Mouse (Mus musculus): ENCODE results near the gene Rpl21. TPM values are rescaled to one million over a fixed set of nuclear protein-coding genes. Genes with fewer than 3 reads are reported as not detected.
"Not testable (repeated sequence)": the region's sequence is repeated elsewhere in the genome, so short reads cannot be mapped to it uniquely, and the experiment has no call there.

Rpl21 gene
- polyA plus RNA-seq, 1 experiment from 2014 or later, result 489 TPM

- no peaks in the 10 kb centered on the region for H3K27me3 ChIP-seq (replicated peaks)
- ATAC-seq (ENCODE audit: insufficient read depth, low FRiP score, low read depth), result no peak
- no peaks in the 10 kb centered on the region; the same call in 1 of the 2 replicates for H3K9me3 ChIP-seq
- no peak overlapping the region for H3K9ac ChIP-seq
- no peaks in the 10 kb centered on the region for H3K4me1 ChIP-seq
- no peaks in the 10 kb centered on the region for H3K36me3 ChIP-seq
- 60% methylated on average over 2 of the region's 2 CpGs for WGBS
- H3K4me2 ChIP-seq, result no peak overlapping the region
- H3K4me3 ChIP-seq (replicated peaks), result no peak overlapping the region
- no peak overlapping the region for H3K27ac ChIP-seq
Measured at GRCm38 (mm10) chr5:146876024-146876423, 43.3 kb downstream of the Rpl21 start.

GRCm38 (mm10) chr5:146877882-146878281, 45.2 kb downstream of the Rpl21 start:
- H3K27me3 ChIP-seq (replicated peaks), result not testable (repeated sequence)

DNA sequence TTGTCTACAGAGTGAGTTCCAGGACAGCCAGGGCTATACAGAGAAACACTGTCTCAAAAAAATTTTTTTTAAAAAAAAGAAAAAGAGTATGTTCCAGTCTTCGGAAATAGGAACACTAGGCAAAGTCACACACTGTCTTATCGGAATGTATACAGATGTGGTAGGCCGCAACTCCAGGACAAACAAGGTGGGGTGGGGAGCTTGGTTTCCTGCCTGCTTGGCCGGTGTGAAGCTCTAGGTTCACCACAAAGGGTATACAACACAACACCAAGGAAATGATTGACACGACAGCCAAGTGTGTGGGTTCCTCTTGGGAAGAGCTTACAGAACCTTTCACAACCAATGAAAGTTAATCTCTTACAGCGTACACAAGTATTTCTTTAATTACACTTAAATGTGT, 49.6 kb downstream of the Rpl21 start:
- Histone ChIP-seq H3K4me2 (no peak overlapping the region), H3K4me3 (replicated peaks) (no peak overlapping the region), H3K9ac (no peak overlapping the region), H3K36me3 (no peaks in the 10 kb centered on the region), H3K27me3 (replicated peaks) (no peaks in the 10 kb centered on the region), H3K9me3 (no peaks in the 10 kb centered on the region; the same call in 1 of the 2 replicates), H3K4me1 (no peaks in the 10 kb centered on the region), H3K27ac (no peak overlapping the region)
- 72% methylated on average over 6 of the region's 6 CpGs for WGBS
- no peak for ATAC-seq (ENCODE audit: insufficient read depth, low FRiP score, low read depth)

More at GRCm38 (mm10) chr5:146877882-146878281, 45.2 kb downstream of the Rpl21 start:
- H3K9ac ChIP-seq; H3K27ac ChIP-seq; H3K4me1 ChIP-seq; H3K9me3 ChIP-seq; H3K4me3 ChIP-seq (replicated peaks); ATAC-seq (ENCODE audit: insufficient read depth, low FRiP score, low read depth); H3K36me3 ChIP-seq; H3K4me2 ChIP-seq: not testable (repeated sequence)
- 84% methylated on average over 5 of the region's 6 CpGs for WGBS

DNA sequence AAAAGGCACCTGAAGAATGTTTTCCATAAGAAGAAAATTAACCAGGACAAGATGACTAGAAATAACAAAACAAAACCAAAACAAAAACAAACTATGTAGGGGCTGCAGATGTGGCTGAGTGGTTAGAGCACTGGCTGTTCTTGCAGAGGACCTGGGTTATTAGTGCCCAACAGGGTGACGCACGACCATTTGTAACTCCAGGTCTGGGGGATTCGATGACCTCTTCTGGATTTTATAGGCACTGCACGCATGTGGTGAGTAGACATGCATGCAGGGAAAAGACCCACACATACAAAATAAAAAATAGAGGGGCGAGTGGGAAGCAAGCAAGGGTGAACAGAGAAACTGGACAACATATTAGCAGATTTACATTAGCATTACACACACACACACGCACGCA, 50.4 kb downstream of the Rpl21 start:
- Histone ChIP-seq H3K27me3 (replicated peaks) (no peaks in the 10 kb centered on the region), H3K9ac (no peak overlapping the region), H3K36me3 (no peaks in the 10 kb centered on the region), H3K9me3 (no peaks in the 10 kb centered on the region; the same call in 1 of the 2 replicates), H3K27ac (no peak overlapping the region), H3K4me2 (no peak overlapping the region), H3K4me3 (replicated peaks) (no peak overlapping the region), H3K4me1 (no peaks in the 10 kb centered on the region)
- WGBS, result 66% methylated on average over 7 of the region's 7 CpGs
- ATAC-seq (ENCODE audit: insufficient read depth, low FRiP score, low read depth), result no peak

DNA sequence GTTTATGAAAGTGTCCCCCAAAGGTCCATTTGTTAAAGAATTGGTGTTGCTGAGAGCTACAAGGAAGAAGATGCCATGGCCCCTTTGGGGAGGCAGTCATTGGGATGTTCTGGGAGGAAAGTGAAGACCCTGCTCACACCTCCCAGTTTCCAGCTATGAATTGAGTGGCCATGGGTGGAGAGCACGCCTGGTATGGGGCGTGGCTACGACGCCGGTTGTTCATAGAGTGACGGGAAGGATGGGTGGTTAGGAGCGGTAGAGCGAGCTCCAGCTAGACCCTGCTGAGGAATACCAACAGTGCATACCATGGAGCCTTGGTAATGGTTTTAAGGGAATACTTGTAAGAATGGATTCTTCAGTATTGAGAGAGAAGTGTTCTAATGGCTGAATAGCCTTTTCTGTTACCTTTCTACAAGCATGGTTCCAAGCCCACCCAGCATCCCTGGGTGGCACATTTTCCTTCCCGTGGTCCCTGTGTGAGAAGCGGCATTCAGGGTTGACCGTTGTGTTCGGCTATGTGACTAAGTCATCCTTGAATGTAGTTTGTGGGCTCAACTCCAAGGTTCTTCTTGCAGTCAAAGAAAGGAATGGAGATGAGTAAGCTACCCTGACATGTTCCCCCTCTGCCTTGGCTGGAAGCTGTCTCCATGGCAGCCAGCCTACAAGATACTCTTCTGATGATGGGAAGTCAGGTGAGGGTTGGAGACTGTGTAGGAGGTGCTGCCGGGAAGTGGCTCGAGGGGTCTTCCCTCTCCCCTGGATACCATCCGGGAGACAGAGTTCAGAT, 51.0 kb downstream of the Rpl21 start:
- Histone ChIP-seq H3K9me3 (no peaks in the 10 kb centered on the region; the same call in 1 of the 2 replicates), H3K27ac (no peak overlapping the region), H3K4me2 (no peak overlapping the region), H3K4me1 (no peaks in the 10 kb centered on the region), H3K27me3 (replicated peaks) (no peaks in the 10 kb centered on the region), H3K4me3 (replicated peaks) (no peak overlapping the region), H3K9ac (no peak overlapping the region), H3K36me3 (no peaks in the 10 kb centered on the region)
- WGBS, result 81% methylated on average over 15 of the region's 15 CpGs
- ATAC-seq (ENCODE audit: insufficient read depth, low FRiP score, low read depth), result no peak

Other genes starting within 250 kb of the Rpl21 start
- gene Gpr12, start 247.7 kb upstream of the Rpl21 start, polyA plus RNA-seq (2015; fragmentation: Nextera tagmentation; extraction: Ambion mirVana), result 0.10 TPM in 2 replicates
- gene Usp12, start 37.9 kb upstream of the Rpl21 start, polyA plus RNA-seq (2015; fragmentation: Nextera tagmentation; extraction: Ambion mirVana), result 18.9 and 20.8 TPM in 2 replicates
- gene Rasl11a, start 12.2 kb downstream of the Rpl21 start, polyA plus RNA-seq (2015; fragmentation: Nextera tagmentation; extraction: Ambion mirVana), result 16.4 and 18.1 TPM in 2 replicates
- 116 and 122 TPM in 2 replicates for gene Gtf3a, start 115.8 kb downstream of the Rpl21 start, polyA plus RNA-seq (2015; fragmentation: Nextera tagmentation; extraction: Ambion mirVana)
- gene Mtif3, start 130.9 kb downstream of the Rpl21 start, polyA plus RNA-seq (2015; fragmentation: Nextera tagmentation; extraction: Ambion mirVana), result 23.1 and 24.2 TPM in 2 replicates
- gene Lnx2, start 243.7 kb downstream of the Rpl21 start, polyA plus RNA-seq (2015; fragmentation: Nextera tagmentation; extraction: Ambion mirVana), result 16.3 and 19.4 TPM in 2 replicates
- gene Polr1d, start 244.2 kb downstream of the Rpl21 start, polyA plus RNA-seq (2015; fragmentation: Nextera tagmentation; extraction: Ambion mirVana), result 140 and 146 TPM in 2 replicates

Data from stomach, embryonic 15.5 days (tissue).